In the genomic region with DNA sequence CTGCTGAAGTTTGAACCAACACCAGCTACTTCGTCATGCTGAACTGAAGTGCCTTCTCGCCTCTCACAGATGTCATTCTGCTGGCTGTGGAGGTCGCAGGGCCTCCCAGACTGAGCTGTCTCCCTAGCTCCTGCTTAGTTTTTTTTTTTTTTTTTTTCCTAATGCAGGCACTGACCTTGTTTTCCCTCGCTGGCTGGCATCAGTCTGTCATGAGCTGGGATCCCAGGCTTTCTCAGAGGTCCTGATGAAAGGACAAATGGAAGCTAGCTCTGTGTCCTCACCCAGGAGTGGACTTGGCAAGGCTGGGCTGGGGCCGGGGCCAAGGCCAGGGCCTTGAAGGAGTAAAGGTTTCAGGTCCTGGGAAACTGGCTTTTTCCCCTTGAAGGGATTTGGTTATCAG, we compare ENCODE assay signal across 37 mouse cellular contexts. TPM values are rescaled to one million over a fixed set of nuclear protein-coding genes. Genes with fewer than 3 reads are reported as not detected.
DNase-seq lines count a peak whose midpoint lies in the region.
"Had no signal": no experiment of that assay in that cellular context is flagged by ENCODE, and none has a peak within 500 bp of the region (broad histone marks: within the 10 kb centered on the region; RNA-seq: fewer than 3 reads in every experiment).

No protein-coding gene starts in this region.

- intact Hi-C loops in gastrocnemius, postnatal 14 days (cut with DNase I; ENCODE audit: low total_unique reads) = no loop called here
- intact Hi-C loops in heart, postnatal 10 days (cut with DNase I) = no loop called here

- peak; percentile 20 for DNase-seq in gastrocnemius, postnatal 14 days
- no peak for DNase-seq in gastrocnemius, postnatal 4 days (ENCODE audit: low spot score in 2 of 2)
- DNase-seq in adrenal gland, adult 2 months = peak; percentile 58
- peak; percentile 44 for DNase-seq in adrenal gland, postnatal 10 days
- DNase-seq in heart, postnatal 10 days = peak; percentile 46 to 57
- DNase-seq in kidney, adult 11 months = no peak
- DNase-seq in right cerebral cortex, postnatal 36 days (ENCODE audit: low spot score in 2 of 2) = no peak
- DNase-seq in urinary bladder, adult 18-20 months (ENCODE audit: low spot score in 2 of 2) = no peak
- DNase-seq: B cell, adult 2 months; cerebellum, adult 11-12 months; cerebellum, postnatal 10 days; kidney, adult 2 months; kidney, postnatal 10 days; layer of hippocampus, postnatal 36 days; lung, postnatal 4 days; right cerebral cortex, adult 18-20 months; thymus, adult 2 months had no signal

RNA-seq across cellular contexts. Expression of a gene that starts 10.5 kb away (rescaled TPM):
- total RNA-seq in gastrocnemius, postnatal 14 days (2021) = 1 to 10 TPM; 2.3 to 2.6 TPM
- total RNA-seq in gastrocnemius, postnatal 4 days (2021) = not detected
- not detected for total RNA-seq in adrenal gland, adult 2 months (2021)
- polyA plus RNA-seq in adrenal gland, adult 2 months (2012; rRNA removed) = not detected in 2 replicates
- total RNA-seq in adrenal gland, postnatal 10 days (2021) = not detected
- total RNA-seq in heart, postnatal 10 days (2021) = under 1 TPM in 1 of 2 experiments, not detected in 1; 0.67 TPM
- total RNA-seq: CH12.LX; G1E; layer of hippocampus, adult 2 months; layer of hippocampus, postnatal 36 days; left cerebral cortex, postnatal 10 days; liver, adult 2 months had no signal
- polyA plus RNA-seq: cortical plate, adult 2 months; embryonic facial prominence, embryonic 11.5 days; forebrain, embryonic 12.5 days; G1E; heart, embryonic 16.5 days; hindbrain, embryonic 14.5 days; inflammation-experienced regulatory T-cells, adult 6 months; kidney, adult 2 months; limb, embryonic 11.5 days; liver, adult 2 months; liver, embryonic 16.5 days; lung, embryonic 16.5 days; midbrain, embryonic 16.5 days; myocyte; neural tube, embryonic 13.5 days; Patski; stomach, embryonic 15.5 days; thymus, adult 2 months; urinary bladder, adult 2 months had no signal

RNA-seq across cellular contexts. Expression of a gene that starts 16.8 kb away (rescaled TPM):
- total RNA-seq in gastrocnemius, postnatal 14 days (2021) = not detected
- not detected for total RNA-seq in gastrocnemius, postnatal 4 days (2021)
- total RNA-seq in adrenal gland, adult 2 months (2021) = 1 to 10 TPM; 3.5 to 5.7 TPM
- polyA plus RNA-seq in adrenal gland, adult 2 months (2012; rRNA removed) = 12.5 and 12.7 TPM in 2 replicates
- 1 to 10 TPM in 1 of 2 experiments, not detected in 1; 2.6 TPM for total RNA-seq in adrenal gland, postnatal 10 days (2021)
- total RNA-seq in heart, postnatal 10 days (2021) = not detected
- total RNA-seq: G1E; layer of hippocampus, adult 2 months; layer of hippocampus, postnatal 36 days; left cerebral cortex, postnatal 10 days; liver, adult 2 months had no signal
- polyA plus RNA-seq: cortical plate, adult 2 months; embryonic facial prominence, embryonic 11.5 days; G1E; hindbrain, embryonic 14.5 days; inflammation-experienced regulatory T-cells, adult 6 months; limb, embryonic 11.5 days; liver, adult 2 months; midbrain, embryonic 16.5 days; myocyte; neural tube, embryonic 13.5 days; urinary bladder, adult 2 months had no signal

RNA-seq across cellular contexts. Expression of a gene that starts 17.1 kb away (rescaled TPM):
- total RNA-seq in gastrocnemius, postnatal 14 days (2021) = 1 to 10 TPM; 2.8 to 2.9 TPM
- total RNA-seq in gastrocnemius, postnatal 4 days (2021) = 10 to 100 TPM in 1 of 2 experiments, 1 to 10 TPM in 1; 7.1 to 10.4 TPM
- total RNA-seq in adrenal gland, adult 2 months (2021) = 10 to 100 TPM in 1 of 2 experiments, 1 to 10 TPM in 1; 6.2 to 10.7 TPM
- polyA plus RNA-seq in adrenal gland, adult 2 months (2012; rRNA removed) = 6.3 and 6.9 TPM in 2 replicates
- total RNA-seq in adrenal gland, postnatal 10 days (2021) = 10 to 100 TPM; 10.5 to 12.4 TPM
- 1 to 10 TPM; 6.7 to 7.7 TPM for total RNA-seq in heart, postnatal 10 days (2021)

RNA-seq across cellular contexts. Expression of a gene that starts 30.1 kb away (rescaled TPM):
- under 1 TPM; 0.16 to 0.41 TPM for total RNA-seq in gastrocnemius, postnatal 14 days (2021)
- total RNA-seq in gastrocnemius, postnatal 4 days (2021) = not detected
- total RNA-seq in adrenal gland, adult 2 months (2021) = 1 to 10 TPM; 2.0 to 3.0 TPM
- 3.3 and 3.9 TPM in 2 replicates for polyA plus RNA-seq in adrenal gland, adult 2 months (2012; rRNA removed)
- 1 to 10 TPM; 2.3 to 3.1 TPM for total RNA-seq in adrenal gland, postnatal 10 days (2021)
- under 1 TPM in 1 of 2 experiments, not detected in 1; 0.12 TPM for total RNA-seq in heart, postnatal 10 days (2021)
- polyA plus RNA-seq: embryonic facial prominence, embryonic 11.5 days; G1E; inflammation-experienced regulatory T-cells, adult 6 months; myocyte; Patski; urinary bladder, adult 2 months had no signal

RNA-seq across cellular contexts. Expression of a gene that starts 31.8 kb away (rescaled TPM):
- 10 to 100 TPM; 35.4 to 37.3 TPM for total RNA-seq in gastrocnemius, postnatal 14 days (2021)
- 10 to 100 TPM; 54.6 to 56.2 TPM for total RNA-seq in gastrocnemius, postnatal 4 days (2021)
- total RNA-seq in adrenal gland, adult 2 months (2021) = 10 to 100 TPM; 78.0 to 81.9 TPM
- polyA plus RNA-seq in adrenal gland, adult 2 months (2012; rRNA removed) = 125 and 139 TPM in 2 replicates
- total RNA-seq in adrenal gland, postnatal 10 days (2021) = 10 to 100 TPM; 64.5 to 72.9 TPM
- total RNA-seq in heart, postnatal 10 days (2021) = 10 to 100 TPM; 58.8 to 60.3 TPM

Comparison
In these comparisons a context has a peak if more than half of its experiments do, and no peak if none do; other contexts are left out.
1. DNase-seq: peak in gastrocnemius, postnatal 14 days (single experiment), adrenal gland, adult 2 months (single experiment), adrenal gland, postnatal 10 days (single experiment) and heart, postnatal 10 days (2 of 2); none in gastrocnemius, postnatal 4 days (0 of 2), kidney, adult 11 months (single experiment), right cerebral cortex, postnatal 36 days (0 of 2) and urinary bladder, adult 18-20 months (0 of 2).